Mouse (Mus musculus) thymus, adult 2 months (tissue): Measurements from ENCODE around the gene Myo18b.

Source experiments
- CTCF ChIP-seq: fragments of 200-500 bp; IDR thresholded peaks from 2 replicates; pipeline ENCODE4 v1.5.1; 2012; ENCODE audit warnings: mild to moderate bottlenecking, control low read depth, low read length, moderate library complexity, borderline replicate concordance; ENCODE audit not compliant: control insufficient read depth, poor library complexity, insufficient read depth; ENCODE audit errors: extremely low read depth
- POLR2A ChIP-seq: fragments of 200-500 bp; IDR thresholded peaks from 2 replicates; pipeline ENCODE4 v1.6.1; 2012; ENCODE audit warnings: mild to moderate bottlenecking, low read length, control low read depth, moderate library complexity; ENCODE audit not compliant: control insufficient read depth, poor library complexity, insufficient read depth; ENCODE audit errors: extremely low read depth

- TF ChIP-seq POLR2A (no peak), CTCF (no peak)
These were observed 51.7 kb downstream of the Myo18b start for GRCm38 (mm10) chr5:112844460-112844859.
